Mouse (Mus musculus) forebrain, embryonic 15.5 days (tissue): Measurements from ENCODE around the gene Lpxn. TPM values are rescaled to one million over a fixed set of nuclear protein-coding genes. Genes with fewer than 3 reads are reported as not detected.
A peak's percentile ranks its signal among the peaks of the same experiment; 100 is the strongest.

Experiments used
- ATAC-seq: fragments of 200-750 bp; cut with Nextera tagmentation; replicated peaks from 2 replicates; pipeline ENCODE4 v1.8.0; 2017; ENCODE audit warnings: mild to moderate bottlenecking, moderate TSS enrichment, moderate library complexity
- H3K27ac ChIP-seq: fragments of 300-500 bp; sonication (generic); replicated peaks from 2 replicates; pipeline ENCODE4 v1.5.1; 2015; ENCODE audit warnings: mild to moderate bottlenecking, inconsistent platforms
- H3K27me3 ChIP-seq: fragments of 300-500 bp; sonication (generic); 2 replicates; pipeline ENCODE4 v1.6.1; 2015; ENCODE audit warnings: inconsistent platforms
- H3K36me3 ChIP-seq: fragments of 300-500 bp; sonication (generic); 2 replicates; pipeline ENCODE4 v1.6.1; 2015; ENCODE audit warnings: mild to moderate bottlenecking, inconsistent platforms
- H3K4me1 ChIP-seq: fragments of 300-500 bp; sonication (generic); 2 replicates; pipeline ENCODE4 v1.6.1; 2015; ENCODE audit warnings: inconsistent platforms
- H3K4me2 ChIP-seq: fragments of 300-500 bp; sonication (generic); replicated peaks from 2 replicates; pipeline ENCODE4 v1.6.1; 2015; ENCODE audit warnings: mild to moderate bottlenecking, inconsistent platforms
- H3K4me3 ChIP-seq: fragments of 300-500 bp; sonication (generic); 2 replicates; pipeline ENCODE4 v1.5.1; 2015; ENCODE audit warnings: mild to moderate bottlenecking, inconsistent platforms
- H3K9ac ChIP-seq: fragments of 300-500 bp; sonication (generic); replicated peaks from 2 replicates; pipeline ENCODE4 v1.6.1; 2015; ENCODE audit warnings: mild to moderate bottlenecking, inconsistent platforms
- H3K9me3 ChIP-seq: fragments of 300-500 bp; sonication (generic); 2 replicates; pipeline ENCODE4 v1.6.1; 2016; ENCODE audit warnings: inconsistent platforms
- WGBS: fragments of 180-500 bp; shearing (Covaris S2); methylation state at CpG from one replicate; pipeline ENCODE4 v1.1.7; 2015; ENCODE audit warnings: mixed read lengths; 5-methylcytosine and 5-hydroxymethylcytosine counted together
- polyA plus RNA-seq: library from polyadenylated mRNA; unstranded; fragments of >200 nt; fragmentation: Nextera tagmentation; extraction: Ambion mirVana; gene quantifications from 2 replicates; pipeline ENCODE4 v1.2.1, GENCODE M21; 2015

The Lpxn gene
- polyA plus RNA-seq, 1 experiment from 2014 or later = 0.98 TPM

DNA sequence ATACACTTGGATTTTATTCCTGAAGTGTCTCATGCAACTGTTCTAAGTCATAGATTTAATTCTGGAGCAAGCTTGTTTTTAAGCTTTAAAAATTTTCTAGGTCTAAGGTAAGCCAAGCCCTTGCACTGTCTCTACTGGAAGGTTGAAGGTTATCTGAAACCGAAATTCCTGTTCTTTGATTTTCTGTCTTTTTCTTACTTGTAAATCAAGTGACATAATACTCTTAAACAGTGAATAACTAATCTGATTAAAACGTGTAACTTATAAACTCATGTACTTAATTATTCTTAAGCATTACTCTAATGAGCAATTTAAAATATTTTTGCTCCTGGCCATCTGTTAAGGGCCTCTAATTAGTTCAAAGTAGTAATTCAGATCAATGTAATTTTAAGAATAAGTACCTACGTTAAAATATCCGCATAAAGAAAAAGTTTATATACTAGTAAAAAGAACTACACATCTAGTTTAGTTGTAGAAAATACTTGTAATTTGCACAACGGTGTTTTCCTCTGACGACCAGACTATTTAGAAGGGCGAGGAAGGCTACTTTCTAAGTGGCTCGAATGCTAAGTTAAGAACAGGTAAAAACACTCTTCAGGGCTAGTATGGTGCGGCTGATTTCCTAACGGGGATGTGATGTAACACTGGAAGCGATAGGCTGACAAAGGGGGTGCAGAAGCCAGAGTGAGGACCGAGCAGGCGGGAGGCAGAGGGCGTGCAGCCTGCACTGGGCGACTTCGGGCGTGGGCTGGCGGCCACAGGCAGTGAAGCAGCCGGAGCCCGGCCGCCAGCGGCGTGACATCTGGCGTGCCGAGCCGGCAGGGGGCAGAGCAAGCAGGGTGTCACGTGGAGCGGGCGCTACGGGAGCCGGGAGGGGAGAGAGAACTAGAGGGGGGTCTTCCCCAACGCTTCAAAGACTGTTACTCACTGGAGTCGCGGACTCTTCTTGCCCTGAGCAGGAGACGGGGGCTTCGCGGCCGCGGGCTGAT lies 1.6 kb upstream of the Lpxn start:
- no peaks in the 10 kb centered on the region for H3K9me3 ChIP-seq
- under 1% methylated on average over 35 of the region's 39 CpGs for WGBS
- H3K27ac ChIP-seq = peak overlapping the region; percentile 99
- ATAC-seq = peak; percentile 62
- peak overlapping the region; percentile 94 for H3K4me3 ChIP-seq
- peaks cover 28% of the 10 kb centered on the region for H3K4me1 ChIP-seq
- H3K4me2 ChIP-seq = peak overlapping the region; percentile 47
- H3K9ac ChIP-seq = peak overlapping the region; percentile 95
- no peaks in the 10 kb centered on the region for H3K27me3 ChIP-seq
- H3K36me3 ChIP-seq = no peaks in the 10 kb centered on the region

DNA sequence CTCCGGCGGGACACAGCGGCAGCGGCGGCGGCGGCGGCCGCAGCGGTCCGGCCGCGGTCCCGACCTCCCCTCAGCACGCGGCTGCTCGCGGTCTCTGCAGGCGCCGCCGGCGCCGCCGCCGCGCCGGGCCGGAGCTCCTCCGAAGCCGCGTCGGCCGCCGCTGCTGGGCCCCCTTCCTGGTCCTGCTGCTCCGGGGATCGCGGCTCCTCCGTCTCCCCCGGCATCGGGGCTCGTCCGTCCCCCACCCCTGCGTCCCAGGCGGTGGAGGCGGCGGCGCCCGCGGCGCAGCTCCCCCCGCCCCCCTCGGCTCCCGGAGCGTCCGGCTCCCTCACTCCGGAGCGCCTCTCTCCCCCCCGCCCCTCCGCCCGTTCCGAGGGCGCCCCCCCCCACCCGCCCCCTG lies 883 bp upstream of the Lpxn start:
- no peaks in the 10 kb centered on the region for H3K36me3 ChIP-seq
- H3K4me2 ChIP-seq = peak overlapping the region; percentile 47
- 2% methylated on average over 32 of the region's 63 CpGs for WGBS
- peaks cover 28% of the 10 kb centered on the region for H3K4me1 ChIP-seq
- no peaks in the 10 kb centered on the region for H3K9me3 ChIP-seq
- peak overlapping the region; percentile 99 for H3K27ac ChIP-seq
- peak overlapping the region; percentile 95 for H3K9ac ChIP-seq
- no peaks in the 10 kb centered on the region for H3K27me3 ChIP-seq
- H3K4me3 ChIP-seq = peak overlapping the region; percentile 94
- ATAC-seq = peak; percentile 51

DNA sequence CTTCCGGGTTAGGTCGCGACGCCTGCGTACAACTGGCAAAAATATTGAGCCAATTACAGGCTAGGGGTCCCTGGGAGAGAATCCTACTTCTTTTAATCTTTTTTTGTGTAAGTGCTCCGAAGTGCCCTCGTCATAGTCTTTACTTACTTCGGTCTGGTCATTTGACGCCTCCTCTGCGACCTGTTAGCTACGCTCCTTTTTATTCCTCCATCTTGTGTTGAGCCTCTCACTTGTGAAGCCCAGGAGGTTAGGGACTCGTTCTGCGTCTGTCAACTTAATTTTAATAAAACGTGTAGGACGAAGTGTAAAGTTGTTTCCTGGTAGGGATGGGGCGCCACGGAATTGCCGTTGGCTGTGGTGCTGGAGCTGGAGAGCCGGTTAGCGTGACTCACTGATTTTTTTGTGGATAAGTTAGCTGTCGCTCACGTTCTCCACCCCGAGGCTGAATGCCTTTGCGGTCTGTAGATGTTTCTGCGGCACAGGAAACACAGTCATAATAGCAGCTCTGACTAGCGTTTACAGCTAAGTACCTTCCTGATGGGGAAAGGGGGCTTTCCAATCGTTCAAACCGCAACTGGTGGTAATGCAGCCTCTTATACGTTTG lies 437 bp downstream of the Lpxn start:
- Histone ChIP-seq H3K4me1 (peaks cover 25% of the 10 kb centered on the region), H3K9me3 (no peaks in the 10 kb centered on the region), H3K4me3 (peak overlapping the region; percentile 94), H3K4me2 (peak overlapping the region; percentile 84), H3K27ac (peak overlapping the region; percentile 99), H3K9ac (peak overlapping the region; percentile 62), H3K36me3 (no peaks in the 10 kb centered on the region), H3K27me3 (no peaks in the 10 kb centered on the region)
- peak; percentile 6 for ATAC-seq
- under 1% methylated on average over 29 of the region's 29 CpGs for WGBS

DNA sequence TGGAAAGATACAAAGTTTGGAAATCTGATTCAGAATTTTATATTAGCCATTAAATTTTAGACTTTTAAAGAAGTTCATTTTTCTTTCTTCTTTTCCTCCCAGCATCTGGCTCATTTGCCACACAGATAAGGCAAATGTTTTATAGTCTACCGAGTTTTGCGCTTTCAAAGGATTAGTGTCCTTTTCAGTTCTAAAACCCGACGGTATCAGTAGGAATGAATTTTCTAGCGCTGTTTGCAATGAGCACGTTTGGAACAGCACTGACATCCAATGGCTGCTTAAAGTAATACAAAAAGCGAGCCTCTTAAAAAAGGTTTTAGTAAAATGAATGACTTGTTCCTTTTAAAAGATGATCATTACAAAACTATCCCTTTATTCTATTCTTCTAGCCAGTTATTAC lies 1.1 kb downstream of the Lpxn start:
- Histone ChIP-seq H3K36me3 (no peaks in the 10 kb centered on the region), H3K9me3 (no peaks in the 10 kb centered on the region), H3K4me1 (peaks cover 20% of the 10 kb centered on the region), H3K27me3 (no peaks in the 10 kb centered on the region), H3K27ac (peak overlapping the region; percentile 99), H3K4me3 (peak overlapping the region; percentile 94), H3K9ac (peak overlapping the region; percentile 62), H3K4me2 (peak overlapping the region; percentile 84)
- WGBS = 0% methylated on average over 7 of the region's 7 CpGs
- no peak for ATAC-seq

DNA sequence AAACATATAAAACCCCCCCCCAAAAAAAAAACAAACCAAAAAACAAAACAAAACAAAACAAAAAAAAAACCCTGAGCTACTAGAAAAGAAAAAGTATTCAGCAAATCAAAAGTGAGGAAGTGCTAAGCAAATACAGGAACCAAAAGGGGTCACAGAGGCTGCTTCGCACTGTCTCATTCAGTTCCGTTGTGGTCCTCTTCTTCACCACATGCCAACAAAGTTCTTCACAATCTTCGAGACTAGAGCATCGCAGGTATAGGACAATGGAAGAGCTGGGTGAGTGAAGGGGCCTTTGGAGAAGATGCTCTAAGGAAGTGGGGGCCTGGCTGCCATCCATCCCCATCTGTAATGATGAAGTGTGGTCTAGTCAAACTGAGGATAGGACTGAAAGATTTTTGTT lies 2.4 kb downstream of the Lpxn start:
- ATAC-seq = no peak
- H3K27ac ChIP-seq = no peak overlapping the region
- H3K36me3 ChIP-seq = no peaks in the 10 kb centered on the region
- no peaks in the 10 kb centered on the region for H3K27me3 ChIP-seq
- H3K9me3 ChIP-seq = no peaks in the 10 kb centered on the region
- no peak overlapping the region for H3K4me3 ChIP-seq
- WGBS = 86% methylated on average over 4 of the region's 4 CpGs
- H3K4me2 ChIP-seq = no peak overlapping the region
- H3K4me1 ChIP-seq = peaks cover 14% of the 10 kb centered on the region
- no peak overlapping the region for H3K9ac ChIP-seq

DNA sequence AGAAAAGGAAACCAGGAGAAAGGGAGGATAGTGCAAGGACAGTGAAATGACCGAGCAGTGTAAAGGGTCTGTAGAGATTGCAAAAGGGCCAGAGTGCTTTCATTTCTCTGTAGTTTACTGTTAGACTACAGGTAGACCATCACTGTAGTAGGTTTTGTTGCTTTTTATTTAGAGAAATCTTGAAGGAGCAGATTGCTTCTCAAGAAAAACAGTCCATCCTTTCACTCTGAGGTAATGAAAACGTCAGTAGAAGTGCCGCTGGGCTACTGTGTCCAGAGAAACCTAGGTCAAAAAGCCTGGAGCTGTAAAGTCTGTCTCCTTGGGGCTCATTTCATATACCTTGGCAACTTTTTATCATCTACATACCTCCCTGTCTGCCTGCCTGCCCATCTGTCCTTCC lies 3.1 kb downstream of the Lpxn start:
- H3K36me3 ChIP-seq = no peaks in the 10 kb centered on the region
- H3K4me3 ChIP-seq = no peak overlapping the region
- no peaks in the 10 kb centered on the region for H3K9me3 ChIP-seq
- H3K9ac ChIP-seq = no peak overlapping the region
- no peak for ATAC-seq
- H3K27me3 ChIP-seq = no peaks in the 10 kb centered on the region
- peaks cover 8% of the 10 kb centered on the region; the same call in 1 of the 2 replicates for H3K4me1 ChIP-seq
- 88% methylated on average over 3 of the region's 3 CpGs for WGBS
- no peak overlapping the region for H3K4me2 ChIP-seq
- no peak overlapping the region for H3K27ac ChIP-seq

DNA sequence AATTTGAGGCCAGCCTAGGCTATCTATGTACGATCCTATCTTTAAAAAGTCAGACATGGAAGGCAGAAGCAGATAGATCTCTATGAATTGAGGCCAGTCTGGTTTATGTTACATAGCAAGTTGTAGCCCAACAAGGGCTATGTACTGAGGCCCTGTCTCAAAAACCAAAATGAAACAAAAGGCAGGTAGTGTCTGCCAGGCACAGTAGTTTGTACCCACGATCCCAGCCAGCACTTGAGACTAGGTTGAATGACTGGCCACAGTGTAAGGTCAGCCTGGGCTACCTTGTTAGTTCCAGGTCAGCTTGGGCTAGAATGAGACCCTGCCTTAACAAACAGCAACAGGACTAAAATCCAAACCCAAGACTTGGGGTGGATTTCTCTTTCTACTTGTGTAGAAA lies 4.6 kb downstream of the Lpxn start:
- Histone ChIP-seq H3K27ac (no peak overlapping the region), H3K36me3 (no peaks in the 10 kb centered on the region), H3K4me2 (no peak overlapping the region), H3K9ac (no peak overlapping the region), H3K4me1 (peaks cover 8% of the 10 kb centered on the region; the same call in 1 of the 2 replicates), H3K4me3 (no peak overlapping the region), H3K27me3 (no peaks in the 10 kb centered on the region), H3K9me3 (no peaks in the 10 kb centered on the region)
- ATAC-seq = no peak
- 77% methylated on average over 2 of the region's 2 CpGs for WGBS

DNA sequence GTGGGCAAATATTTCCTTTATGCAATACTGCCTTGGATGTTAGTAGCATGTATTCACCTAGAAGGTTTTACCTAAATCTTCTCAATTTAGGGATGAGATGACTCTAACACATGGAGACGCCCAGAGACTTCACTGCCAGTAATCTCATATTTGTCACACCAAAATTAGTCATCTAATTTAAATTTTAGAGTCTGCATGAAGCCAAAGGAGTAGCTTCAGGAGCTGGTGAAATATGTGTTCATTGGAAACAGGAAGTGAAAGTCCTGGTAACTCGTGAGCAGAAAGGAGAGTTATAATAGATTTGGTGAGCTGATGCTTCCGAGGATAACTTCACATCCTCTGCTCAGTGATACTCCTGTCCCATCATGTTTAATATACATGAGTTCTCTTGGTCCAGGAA lies 5.1 kb downstream of the Lpxn start:
- no peak overlapping the region for H3K4me2 ChIP-seq
- WGBS = 81% methylated on average over 3 of the region's 3 CpGs
- H3K27ac ChIP-seq = no peak overlapping the region
- H3K36me3 ChIP-seq = no peaks in the 10 kb centered on the region
- no peak for ATAC-seq
- no peak overlapping the region for H3K9ac ChIP-seq
- no peaks in the 10 kb centered on the region for H3K9me3 ChIP-seq
- no peak overlapping the region for H3K4me3 ChIP-seq
- H3K4me1 ChIP-seq = peaks cover 8% of the 10 kb centered on the region; the same call in 1 of the 2 replicates
- no peaks in the 10 kb centered on the region for H3K27me3 ChIP-seq

DNA sequence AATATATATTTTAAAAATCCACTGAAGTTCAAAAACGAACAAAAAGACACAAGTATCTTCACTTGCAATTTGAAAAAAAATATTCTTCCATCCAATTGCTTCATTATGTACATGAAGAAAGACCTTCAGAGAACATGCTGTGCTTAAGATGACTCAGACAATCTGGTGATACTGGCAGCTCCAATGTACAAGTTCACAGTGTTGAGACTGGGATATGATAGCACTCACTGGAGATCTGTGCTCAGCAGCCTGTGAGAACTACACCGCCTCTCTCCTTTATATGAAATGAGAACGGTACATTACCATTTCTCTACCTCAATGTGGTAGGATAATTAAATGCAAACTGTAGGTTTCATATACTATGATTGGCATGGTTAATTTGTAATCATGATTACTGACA lies 6.8 kb downstream of the Lpxn start:
- no peaks in the 10 kb centered on the region for H3K36me3 ChIP-seq
- no peaks in the 10 kb centered on the region for H3K9me3 ChIP-seq
- no peak overlapping the region for H3K4me2 ChIP-seq
- no peak overlapping the region for H3K9ac ChIP-seq
- ATAC-seq = no peak
- H3K4me1 ChIP-seq = no peaks in the 10 kb centered on the region
- no peak overlapping the region for H3K4me3 ChIP-seq
- WGBS = 75% methylated on average over 3 of the region's 3 CpGs
- H3K27ac ChIP-seq = no peak overlapping the region
- H3K27me3 ChIP-seq = no peaks in the 10 kb centered on the region

DNA sequence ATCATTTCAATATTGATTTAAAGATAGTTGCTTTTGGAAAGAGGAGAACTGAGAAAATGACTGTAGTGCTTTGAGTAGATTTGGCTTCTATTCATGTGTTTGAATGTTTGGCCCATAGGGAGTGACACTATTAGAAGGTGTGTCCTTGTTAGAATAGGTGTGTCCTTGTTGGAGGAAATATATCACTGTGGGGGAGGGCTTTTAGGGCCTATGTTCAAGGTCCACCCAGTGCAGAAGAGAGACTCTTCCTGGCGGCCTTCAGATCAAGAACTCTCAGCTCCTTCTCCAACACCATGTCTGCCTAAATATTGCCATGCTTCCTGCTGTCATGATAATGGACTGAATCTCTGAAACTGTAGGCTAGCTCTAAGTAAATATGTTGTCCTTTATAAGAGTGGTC lies 8.2 kb downstream of the Lpxn start:
- Histone ChIP-seq H3K4me2 (no peak overlapping the region), H3K27me3 (no peaks in the 10 kb centered on the region), H3K4me1 (no peaks in the 10 kb centered on the region), H3K36me3 (no peaks in the 10 kb centered on the region), H3K27ac (no peak overlapping the region), H3K4me3 (no peak overlapping the region), H3K9me3 (no peaks in the 10 kb centered on the region), H3K9ac (no peak overlapping the region)
- no peak for ATAC-seq
- WGBS = 69% methylated on average over 1 of the region's 1 CpGs

DNA sequence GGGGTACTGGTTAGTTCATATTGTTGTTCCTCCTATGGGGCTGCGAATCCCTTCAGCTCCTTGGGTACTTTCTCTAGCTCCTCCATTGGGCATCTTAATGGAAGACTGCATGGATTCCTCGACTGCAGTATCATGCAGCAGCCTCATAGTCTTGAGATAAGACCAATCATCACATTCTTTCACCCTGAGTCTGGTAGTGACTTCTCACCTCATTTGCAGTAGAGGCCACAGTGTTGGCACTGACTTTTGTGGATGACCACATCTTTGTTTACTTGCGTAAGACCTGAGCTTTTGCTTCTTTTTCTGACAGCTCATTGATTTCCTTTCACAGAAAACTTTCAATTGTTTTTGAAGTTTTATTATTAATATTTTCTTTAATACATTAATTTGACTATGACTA lies 9.7 kb downstream of the Lpxn start:
- ATAC-seq = no peak
- no peak overlapping the region for H3K27ac ChIP-seq
- no peak overlapping the region for H3K4me2 ChIP-seq
- no peaks in the 10 kb centered on the region for H3K27me3 ChIP-seq
- H3K4me3 ChIP-seq = no peak overlapping the region
- no peak overlapping the region for H3K9ac ChIP-seq
- no peaks in the 10 kb centered on the region for H3K36me3 ChIP-seq
- H3K4me1 ChIP-seq = no peaks in the 10 kb centered on the region
- H3K9me3 ChIP-seq = no peaks in the 10 kb centered on the region
- 92% methylated on average over 3 of the region's 3 CpGs for WGBS

DNA sequence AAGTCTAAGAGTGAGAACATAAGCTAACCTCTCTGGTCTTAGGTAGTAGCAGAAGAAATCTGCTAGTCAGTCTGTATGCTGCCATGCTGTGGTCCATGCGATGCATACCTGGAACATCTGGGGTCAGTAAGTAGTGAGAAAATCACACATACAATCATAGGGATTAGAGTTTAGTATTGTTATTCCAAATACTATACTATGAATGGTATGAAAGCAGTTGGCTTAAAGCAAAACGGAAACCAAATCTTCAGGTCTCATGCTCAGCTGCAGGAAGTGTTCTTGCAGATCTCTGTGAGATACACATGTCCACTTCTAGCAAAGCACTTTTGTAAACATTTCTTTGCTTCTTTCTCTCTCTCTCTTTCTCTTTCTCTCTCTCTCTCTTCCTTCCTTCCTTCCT lies 10.2 kb downstream of the Lpxn start:
- no peak for ATAC-seq
- no peak overlapping the region for H3K4me3 ChIP-seq
- 73% methylated on average over 2 of the region's 2 CpGs for whole genome bisulfite sequencing
- no peaks in the 10 kb centered on the region for H3K36me3 ChIP-seq
- H3K9me3 ChIP-seq = no peaks in the 10 kb centered on the region
- H3K4me1 ChIP-seq = no peaks in the 10 kb centered on the region
- no peak overlapping the region for H3K27ac ChIP-seq
- H3K9ac ChIP-seq = no peak overlapping the region
- no peak overlapping the region for H3K4me2 ChIP-seq
- no peaks in the 10 kb centered on the region for H3K27me3 ChIP-seq
